Mouse (Mus musculus): ENCODE measurements around the gene Lrriq3. TPM values are rescaled to one million over a fixed set of nuclear protein-coding genes. Genes with fewer than 3 reads are reported as not detected.

The Lrriq3 gene
- polyA plus RNA-seq (2014; fragmentation: Illumina TruSeq; extraction: RNeasy Lipid Tissue Mini Kit (QIAGEN cat#74804); ENCODE audit: low read depth, low replicate concordance), result 517 TPM

GRCm38 (mm10) chr3:155093116-155093956, at the start of gene Lrriq3, which contains the start of gene Fpgt:
Gene Lrriq3, plus strand, starts transcription at chr3:155093434.
Gene Fpgt, minus strand, starts transcription at chr3:155093403.

DNA sequence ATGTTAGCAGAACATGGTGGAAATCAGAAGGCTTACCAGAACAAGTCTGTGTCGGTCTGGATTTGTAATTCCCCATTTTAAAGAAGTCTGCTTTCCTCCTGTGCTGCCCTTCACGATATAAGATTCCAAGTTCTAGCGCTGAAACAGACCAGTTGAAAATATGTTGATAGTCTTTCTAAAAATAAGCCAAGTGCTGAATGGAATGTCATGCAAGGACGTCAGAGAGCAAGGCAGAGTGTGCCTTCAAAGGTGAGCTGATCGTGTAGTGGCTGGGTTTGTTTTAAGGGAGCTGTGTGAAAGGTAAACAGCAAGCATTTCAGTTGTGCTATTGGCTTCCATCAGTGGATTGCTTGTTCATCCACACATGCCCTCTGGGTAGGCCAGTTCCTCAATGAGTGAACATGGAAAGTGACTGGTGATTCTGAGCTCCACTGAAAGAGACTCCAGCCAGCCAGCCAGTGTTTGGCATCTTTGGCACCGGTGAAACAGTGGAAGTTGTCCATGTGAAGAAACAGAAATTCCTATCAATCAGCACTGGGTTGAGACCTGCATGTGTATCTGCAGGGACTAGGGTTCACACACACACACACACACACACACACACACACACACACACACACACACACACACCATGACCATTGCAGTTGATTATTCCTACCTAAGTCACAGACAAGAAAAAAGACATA, 37.9 kb upstream of the Lrriq3 start, which contains the start of gene Tnni3k:
TSS of gene Tnni3k (minus strand) at position 177 of the 686 bp plus-strand sequence.

Other genes starting within 250 kb of the Lrriq3 start
- not detected for gene Tnni3k, start 38.0 kb upstream of the Lrriq3 start, polyA plus RNA-seq (2014; fragmentation: Illumina TruSeq; extraction: RNeasy Lipid Tissue Mini Kit (QIAGEN cat#74804); ENCODE audit: low read depth, low replicate concordance)
- gene Fpgt, start within 50 bp of the Lrriq3 start, polyA plus RNA-seq (2014; fragmentation: Illumina TruSeq; extraction: RNeasy Lipid Tissue Mini Kit (QIAGEN cat#74804); ENCODE audit: low read depth, low replicate concordance), result 27.7 TPM

All from testis, adult 10 weeks (tissue).